Mouse (Mus musculus) spleen, postnatal 14 days (tissue): ENCODE measurements around the gene Cpe.

Source experiments
- DNase-seq, 2 experiments: peaks; one replicate each; pipeline ENCODE4 v3.0.0; 2021 to 2022; ENCODE audit warnings: low spot score in 2 of 2

Gene Cpe

GRCm38 (mm10) chr8:64692651-64693201, at the start of gene Cpe:
TSS of gene Cpe (minus strand) at chr8:64693054.
- DNase-seq, result peak in 1 of 2 experiments; percentile 1

GRCm38 (mm10) chr8:64740547-64741211, 47.8 kb upstream of the Cpe start:
- no peak for DNase-seq

- no peak for DNase-seq
These were observed 46.1 kb upstream of the Cpe start for GRCm38 (mm10) chr8:64738916-64739315.

GRCm38 (mm10) chr8:64736767-64737323, 44.0 kb upstream of the Cpe start:
- DNase-seq, result no peak

- no peak for DNase-seq
These were observed 42.3 kb upstream of the Cpe start for GRCm38 (mm10) chr8:64735161-64735560.

GRCm38 (mm10) chr8:64733271-64733943, 40.6 kb upstream of the Cpe start, which contains the start of gene Msmo1:
TSS of gene Msmo1 (minus strand) at chr8:64733792.
- DNase-seq, result peak; percentile 86 to 89

- DNase-seq, result no peak
These were observed 39.7 kb upstream of the Cpe start for GRCm38 (mm10) chr8:64732596-64732995.

- DNase-seq, result no peak
These were observed 35.3 kb upstream of the Cpe start for GRCm38 (mm10) chr8:64728156-64728555.

- no peak for DNase-seq
These were observed 33.4 kb upstream of the Cpe start for GRCm38 (mm10) chr8:64726190-64726695.

GRCm38 (mm10) chr8:64723206-64723605, 30.4 kb upstream of the Cpe start:
- no peak for DNase-seq

GRCm38 (mm10) chr8:64717868-64718267, 25.0 kb upstream of the Cpe start:
- no peak for DNase-seq

GRCm38 (mm10) chr8:64712499-64712898, 19.6 kb upstream of the Cpe start:
- DNase-seq, result no peak

GRCm38 (mm10) chr8:64711544-64711943, 18.7 kb upstream of the Cpe start:
- no peak for DNase-seq

GRCm38 (mm10) chr8:64707481-64707880, 14.6 kb upstream of the Cpe start:
- DNase-seq, result no peak

- no peak for DNase-seq
These were observed 10.3 kb upstream of the Cpe start for GRCm38 (mm10) chr8:64703191-64703590.

- no peak for DNase-seq
These were observed 1.1 kb downstream of the Cpe start for GRCm38 (mm10) chr8:64691591-64692401.

GRCm38 (mm10) chr8:64690845-64691244, 2.0 kb downstream of the Cpe start:
- no peak for DNase-seq

GRCm38 (mm10) chr8:64690306-64690705, 2.5 kb downstream of the Cpe start:
- no peak for DNase-seq

- no peak for DNase-seq
These were observed 4.1 kb downstream of the Cpe start for GRCm38 (mm10) chr8:64688741-64689140.

GRCm38 (mm10) chr8:64688161-64688560, 4.7 kb downstream of the Cpe start:
- no peak for DNase-seq

GRCm38 (mm10) chr8:64682501-64682900, 10.4 kb downstream of the Cpe start:
- no peak for DNase-seq

GRCm38 (mm10) chr8:64676381-64676780, 16.5 kb downstream of the Cpe start:
- no peak for DNase-seq
